Mouse (Mus musculus): ENCODE data around the gene Cby3. TPM values are rescaled to one million over a fixed set of nuclear protein-coding genes. Genes with fewer than 3 reads are reported as not detected.
"Not testable (repeated sequence)": the region's sequence is repeated elsewhere in the genome, so short reads cannot be mapped to it uniquely, and the experiment has no call there.

Gene Cby3
- total RNA-seq (2021), result not detected
- long read RNA-seq, experiment 1, result 0 reads
- long read RNA-seq, experiment 2, result 0 reads

DNA sequence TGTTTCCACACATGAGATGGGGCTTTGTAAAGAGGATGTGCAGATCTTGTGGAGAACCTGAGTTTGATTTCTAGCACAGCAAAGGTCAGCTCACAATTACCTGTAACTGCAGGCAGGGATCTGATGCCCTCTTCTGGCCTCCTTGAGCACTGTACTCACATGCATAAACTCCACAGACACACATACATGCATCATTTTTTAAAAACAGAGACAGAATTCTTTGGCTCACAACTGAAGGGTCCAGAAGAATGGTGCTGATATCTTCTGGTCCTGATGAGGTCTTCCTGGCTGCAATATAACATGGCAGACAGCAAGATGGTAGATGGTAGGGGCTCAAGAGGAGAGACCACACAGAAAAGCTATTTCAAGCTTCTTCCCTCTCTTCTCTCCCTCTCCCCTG, at the start of gene Cby3:
Gene Cby3 (plus strand): TSS at position 301 of the 400 bp plus-strand sequence.
- DNase-seq (ENCODE audit: low spot score in 2 of 2), result no peak

DNA sequence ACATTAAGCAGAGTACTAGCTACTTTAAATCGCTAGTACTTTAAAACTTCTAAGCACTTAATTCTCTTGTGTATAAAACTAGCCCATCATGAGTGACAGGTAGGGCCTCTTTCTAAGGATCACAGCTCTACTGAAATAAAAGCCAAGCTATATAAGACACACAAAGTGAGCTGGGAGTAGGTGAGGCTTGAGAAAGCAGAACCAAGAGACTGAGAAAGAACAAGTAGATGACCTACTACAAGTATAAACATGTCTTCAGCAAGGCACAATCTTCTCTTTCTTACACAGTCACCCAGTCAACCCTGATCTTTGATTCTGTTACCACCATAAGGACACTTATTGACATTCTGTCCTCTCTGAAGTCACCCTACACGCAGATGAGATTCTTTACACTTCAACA, 41.5 kb upstream of the Cby3 start:
- DNase-seq (ENCODE audit: low spot score in 2 of 2), result no peak

DNA sequence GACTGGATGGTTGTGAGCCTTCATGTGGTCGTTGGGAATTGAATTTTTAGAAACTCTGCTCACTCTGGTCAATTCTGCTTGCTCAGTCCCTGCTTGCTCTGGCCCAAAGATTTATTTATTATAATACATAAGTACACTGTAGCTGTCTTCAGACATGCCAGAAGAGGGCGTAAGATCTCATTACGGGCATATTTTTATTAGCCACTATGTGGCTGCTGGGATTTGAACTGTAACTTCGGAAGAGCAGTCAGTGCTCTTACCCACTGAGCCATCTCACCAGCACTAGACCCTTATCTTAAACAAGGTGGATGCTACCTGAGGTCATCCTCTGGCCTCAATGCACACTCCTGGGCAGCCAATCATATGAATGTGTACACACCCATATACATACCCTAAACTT, 34.9 kb upstream of the Cby3 start:
- not testable (repeated sequence) for DNase-seq (ENCODE audit: low spot score in 2 of 2)

DNA sequence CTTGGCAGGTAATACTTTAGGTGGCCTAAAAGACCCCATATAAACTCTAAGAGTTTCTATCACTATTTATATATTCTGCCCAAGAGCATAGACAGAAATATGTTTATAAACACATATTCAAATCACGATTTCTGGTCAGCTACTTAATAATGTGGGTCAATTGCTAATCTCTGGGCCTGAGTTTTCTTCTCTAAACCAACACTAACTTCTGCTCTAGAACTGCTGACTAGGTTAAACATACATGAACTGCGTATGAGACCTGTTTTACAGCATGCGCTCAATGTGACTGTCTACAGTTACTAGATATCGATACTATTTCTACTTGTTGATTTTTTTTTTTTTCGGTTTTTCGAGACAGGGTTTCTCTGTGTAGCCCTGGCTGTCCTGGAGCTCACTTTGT, 33.0 kb upstream of the Cby3 start:
- no peak for DNase-seq (ENCODE audit: low spot score in 2 of 2)

DNA sequence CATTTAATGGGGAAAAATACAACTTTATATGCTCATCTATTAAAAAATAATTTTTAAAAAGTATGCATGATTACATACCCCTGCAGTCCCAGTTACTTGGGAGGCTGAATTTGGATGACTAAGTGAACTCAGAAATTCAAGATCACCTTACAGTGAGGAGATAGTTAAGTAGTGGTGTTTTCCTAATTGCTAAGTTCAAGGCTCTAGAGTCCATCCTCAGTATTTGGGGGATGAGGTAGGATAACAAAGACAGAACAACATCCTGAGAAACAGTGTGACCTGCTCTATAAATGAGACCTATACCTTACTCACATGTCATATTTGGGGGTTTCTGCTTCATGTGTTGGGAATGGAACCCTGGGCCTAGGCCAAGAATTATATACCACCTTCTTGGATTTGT, 31.9 kb upstream of the Cby3 start:
- no peak for DNase-seq (ENCODE audit: low spot score in 2 of 2)

DNA sequence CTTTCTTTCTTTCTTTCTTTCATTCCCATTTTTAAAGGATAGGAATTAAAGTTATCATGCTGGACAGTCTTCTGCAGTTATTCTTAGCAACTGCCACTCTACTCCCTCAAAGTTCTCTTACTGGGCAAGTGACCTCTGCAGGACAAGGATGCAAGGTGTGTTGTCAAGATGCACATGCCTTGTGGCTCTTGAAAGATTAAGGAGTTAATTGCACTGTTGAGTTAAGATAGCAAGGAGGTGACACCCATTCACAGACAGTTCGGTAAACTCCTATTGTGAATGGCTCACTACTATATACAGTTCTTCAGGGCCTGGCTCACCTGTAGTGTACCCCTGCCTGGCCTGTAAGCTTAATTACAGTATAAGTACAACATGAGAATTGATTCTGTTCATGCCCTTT, 30.4 kb upstream of the Cby3 start:
- DNase-seq (ENCODE audit: low spot score in 2 of 2), result no peak

DNA sequence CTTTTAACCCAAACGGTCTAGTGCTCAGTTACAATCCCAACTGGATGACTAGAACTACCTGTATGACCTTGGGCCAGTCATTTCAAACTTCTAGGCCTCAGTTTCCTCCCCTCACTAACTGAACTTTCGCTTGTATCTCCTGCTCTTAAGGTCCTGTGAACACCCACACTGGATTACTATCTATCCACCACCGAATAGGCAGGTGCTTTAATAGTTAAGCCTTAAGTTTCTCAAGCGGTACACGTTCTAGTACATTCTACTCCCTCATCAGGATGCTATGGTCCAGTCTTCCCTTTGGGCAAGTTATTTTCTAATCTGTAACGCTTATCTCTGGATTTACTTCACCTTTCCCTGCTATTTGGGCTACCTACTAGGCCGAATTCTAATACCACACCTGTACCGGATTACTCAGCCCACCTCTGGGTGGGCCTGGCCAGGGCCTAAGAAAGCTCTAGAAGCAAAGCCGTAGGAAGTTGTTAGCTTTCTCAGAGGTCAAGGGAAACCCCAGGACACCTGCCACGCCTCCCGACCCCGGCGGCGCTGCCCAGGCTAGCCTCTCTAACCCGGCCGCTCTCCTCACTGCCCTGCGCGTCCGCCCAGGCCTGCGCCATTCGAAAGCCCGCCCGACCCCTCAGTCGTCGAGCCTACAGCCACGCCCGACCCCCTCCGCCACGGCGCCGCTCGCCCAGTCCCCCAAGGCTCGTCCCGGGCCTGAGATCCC, 29.4 kb upstream of the Cby3 start:
- no peak for DNase-seq (ENCODE audit: low spot score in 2 of 2)

DNA sequence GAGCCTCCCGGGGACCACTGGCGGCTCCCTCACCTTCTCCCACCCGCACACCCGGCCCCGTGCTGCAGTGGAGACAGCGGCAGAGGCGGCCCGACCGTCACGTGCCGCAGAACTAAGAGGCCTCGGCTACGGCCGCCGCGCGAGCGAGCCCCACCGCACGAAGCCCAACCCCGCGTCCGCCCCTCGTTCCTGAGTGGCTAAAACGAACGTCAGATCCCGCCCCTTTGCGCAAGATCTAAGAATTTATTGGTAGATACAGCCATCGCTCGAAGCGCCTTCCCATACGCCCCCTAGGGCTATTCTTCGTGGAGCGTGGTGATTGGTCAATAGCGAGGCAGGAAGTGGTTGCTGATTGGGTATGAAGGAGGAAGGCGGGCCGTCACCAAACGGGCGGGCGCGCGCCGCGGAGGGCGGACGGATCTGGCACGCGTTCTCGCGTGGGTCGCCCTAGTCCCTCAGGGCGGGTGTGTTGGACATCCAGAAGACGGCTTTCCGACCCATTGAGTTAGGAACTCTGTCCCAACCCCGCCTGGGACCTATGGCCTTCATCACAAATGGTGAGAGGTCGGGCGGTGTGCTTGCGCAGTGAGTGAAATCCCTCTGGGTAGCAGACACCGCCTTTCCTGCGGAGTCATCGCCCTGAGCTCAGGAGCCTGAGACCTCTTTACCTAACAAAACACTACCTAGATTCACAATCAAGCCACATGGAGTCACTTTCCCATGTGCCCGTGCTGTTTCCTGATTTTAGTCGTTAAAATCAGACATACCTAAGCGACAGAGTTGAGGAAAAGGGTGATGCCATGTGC, 28.6 kb upstream of the Cby3 start, which contains the start of gene Canx:
Gene Canx (minus strand): TSS at position 178 of the 806 bp plus-strand sequence.
- peak; percentile 99 to 100 for DNase-seq (ENCODE audit: low spot score in 2 of 2)

DNA sequence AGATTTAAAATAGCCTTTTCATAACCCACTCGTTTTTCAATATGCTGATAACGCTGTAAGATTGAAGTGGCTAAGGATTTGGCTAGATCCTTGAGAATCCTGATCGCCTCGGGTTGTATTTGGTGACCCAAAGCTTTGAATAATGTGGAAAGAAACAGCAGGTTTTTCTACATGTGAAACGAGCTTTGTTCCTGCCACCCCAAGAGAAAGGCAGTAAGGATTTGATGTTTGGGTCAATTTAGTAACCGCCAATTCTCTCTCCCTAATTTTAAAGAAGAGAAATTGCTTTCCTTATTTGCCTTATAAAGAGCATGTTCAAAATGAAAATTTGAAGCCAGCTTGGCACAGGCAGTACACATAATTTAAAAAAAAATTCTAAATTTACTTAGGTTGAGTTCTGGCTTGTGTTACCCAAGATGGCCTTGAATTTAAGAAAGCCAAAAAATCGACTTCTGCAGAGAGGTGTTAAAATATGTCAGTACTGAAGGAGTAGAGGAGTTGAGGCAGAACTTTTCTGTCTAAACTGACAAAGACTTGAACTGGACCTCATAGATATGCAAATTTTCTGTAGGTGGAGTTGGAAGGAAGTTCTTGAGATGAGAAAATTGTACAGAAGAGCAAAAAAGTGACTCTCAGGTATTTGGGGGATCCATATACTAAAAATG, 27.8 kb upstream of the Cby3 start:
- no peak for DNase-seq (ENCODE audit: low spot score in 2 of 2)

DNA sequence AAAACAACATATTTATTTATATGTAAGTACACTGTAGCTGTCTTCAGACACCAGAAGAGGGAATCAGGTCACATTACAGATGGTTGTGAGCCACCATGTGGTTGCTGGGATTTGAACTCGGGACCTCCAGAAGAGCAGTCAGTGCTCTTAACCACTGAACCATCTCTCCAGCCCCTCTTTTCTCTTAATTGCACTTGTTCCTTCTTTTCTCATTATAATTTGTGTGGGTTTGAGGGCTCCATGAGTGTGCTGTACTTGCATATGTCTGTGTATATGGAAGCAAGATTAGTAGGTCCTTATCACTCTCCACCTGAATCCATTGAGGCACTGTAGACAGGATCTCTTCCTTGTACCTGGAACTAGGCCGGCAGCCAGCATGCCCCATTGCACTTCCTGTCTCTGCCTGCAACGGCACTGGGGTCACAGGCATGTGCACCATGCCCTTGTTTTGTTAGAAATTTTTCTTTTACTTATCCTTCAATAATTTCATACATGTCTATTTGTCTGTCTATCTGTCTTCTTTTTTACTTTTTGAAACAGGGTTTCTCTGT, 26.1 kb upstream of the Cby3 start:
- DNase-seq (ENCODE audit: low spot score in 2 of 2), result no peak

DNA sequence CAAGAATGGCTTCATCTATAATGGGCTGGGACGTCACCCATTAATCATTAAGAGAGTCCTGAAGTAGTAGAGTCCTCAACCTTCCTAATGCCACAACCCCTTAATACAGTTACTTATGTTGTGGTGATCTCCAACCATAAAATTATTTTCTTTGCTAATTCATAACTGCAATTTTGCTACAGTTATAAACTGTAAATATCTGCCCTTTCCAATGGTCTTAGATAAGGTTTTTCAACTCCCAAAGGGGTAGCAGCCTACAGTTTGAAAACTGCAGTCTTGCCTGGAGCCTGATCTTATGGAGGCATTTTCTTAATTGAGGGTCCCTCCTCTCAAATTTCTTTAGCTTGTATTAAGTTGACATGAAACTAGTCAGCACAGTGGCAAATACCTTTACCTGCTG, 24.9 kb upstream of the Cby3 start:
- DNase-seq (ENCODE audit: low spot score in 2 of 2), result no peak

DNA sequence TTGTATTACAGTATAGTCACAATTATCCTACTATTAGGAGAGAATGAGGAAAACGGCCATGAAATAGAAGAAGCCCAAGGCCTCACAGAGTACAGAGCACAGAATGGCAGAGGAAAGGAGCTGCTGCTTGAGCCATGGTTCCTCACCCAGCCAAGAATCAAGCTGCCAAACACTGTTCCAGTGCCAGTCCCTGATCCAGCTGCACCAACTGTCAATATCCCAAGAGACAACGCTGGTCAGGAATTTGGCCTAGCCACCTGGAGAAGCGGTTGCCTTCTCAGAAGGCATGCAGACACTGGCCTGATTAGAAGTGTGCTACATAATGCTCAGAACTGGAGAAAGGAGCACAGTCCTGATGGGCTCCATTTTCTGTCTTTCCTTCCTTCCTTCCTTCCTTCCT, 21.1 kb upstream of the Cby3 start:
- DNase-seq (ENCODE audit: low spot score in 2 of 2), result no peak

DNA sequence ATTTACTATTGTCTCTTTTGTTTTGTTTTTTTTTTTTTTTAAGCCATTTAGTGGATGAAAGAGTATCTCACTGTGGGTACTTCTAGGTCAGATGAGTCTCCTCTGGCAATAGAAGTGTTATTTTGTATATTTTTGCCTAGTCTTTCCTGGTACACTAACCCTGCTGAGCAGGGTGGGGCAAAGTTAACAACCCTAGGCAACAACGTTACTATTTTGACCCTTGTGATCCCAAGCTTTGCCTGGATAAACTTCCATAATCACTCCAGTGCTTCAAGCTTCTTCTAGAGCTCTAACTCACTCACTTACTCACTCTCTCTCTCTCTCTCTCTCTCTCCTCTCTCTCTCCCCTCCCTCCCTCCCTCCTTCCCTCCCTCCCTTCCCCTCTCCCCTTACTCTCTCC, 18.1 kb upstream of the Cby3 start:
- DNase-seq (ENCODE audit: low spot score in 2 of 2), result no peak

DNA sequence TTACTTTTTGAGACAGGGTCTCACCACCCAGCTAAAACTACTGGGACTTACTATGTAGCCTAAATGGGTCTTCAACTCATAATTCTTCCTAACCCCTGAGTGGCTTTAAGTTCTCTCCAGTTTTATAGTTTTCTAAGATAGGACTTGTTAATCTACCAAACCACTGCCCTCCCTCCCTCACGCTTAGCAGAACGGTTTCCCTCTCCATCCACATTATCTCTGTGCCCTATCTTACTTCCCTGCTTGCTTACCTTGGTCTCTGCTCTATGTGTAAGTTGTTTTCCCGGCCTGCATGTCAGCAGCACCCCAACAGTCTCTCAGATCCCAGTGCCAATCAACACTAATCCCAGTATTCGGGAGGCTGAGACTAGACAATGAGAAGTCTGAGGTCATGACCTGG, 17.4 kb upstream of the Cby3 start:
- no peak for DNase-seq (ENCODE audit: low spot score in 2 of 2)

DNA sequence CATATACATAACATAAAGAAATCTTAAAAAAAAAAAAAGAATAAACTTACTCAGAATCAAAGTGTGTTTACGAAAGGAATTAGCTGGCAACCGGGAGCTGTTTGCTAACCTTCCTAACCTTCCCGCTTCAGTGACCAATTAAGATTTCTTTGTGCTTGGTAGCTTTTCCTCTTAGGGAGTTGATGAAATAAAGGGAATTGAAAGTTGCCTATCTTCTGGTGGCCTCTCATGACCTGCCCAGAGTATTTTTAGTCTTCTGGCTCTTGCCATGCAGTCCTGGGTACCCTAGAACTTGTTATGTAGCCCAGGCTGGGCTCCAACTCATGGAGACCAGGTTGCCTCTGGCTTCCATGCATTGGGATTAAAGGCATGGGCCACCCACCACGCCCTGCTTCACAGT, 8.8 kb upstream of the Cby3 start:
- DNase-seq (ENCODE audit: low spot score in 2 of 2), result no peak

DNA sequence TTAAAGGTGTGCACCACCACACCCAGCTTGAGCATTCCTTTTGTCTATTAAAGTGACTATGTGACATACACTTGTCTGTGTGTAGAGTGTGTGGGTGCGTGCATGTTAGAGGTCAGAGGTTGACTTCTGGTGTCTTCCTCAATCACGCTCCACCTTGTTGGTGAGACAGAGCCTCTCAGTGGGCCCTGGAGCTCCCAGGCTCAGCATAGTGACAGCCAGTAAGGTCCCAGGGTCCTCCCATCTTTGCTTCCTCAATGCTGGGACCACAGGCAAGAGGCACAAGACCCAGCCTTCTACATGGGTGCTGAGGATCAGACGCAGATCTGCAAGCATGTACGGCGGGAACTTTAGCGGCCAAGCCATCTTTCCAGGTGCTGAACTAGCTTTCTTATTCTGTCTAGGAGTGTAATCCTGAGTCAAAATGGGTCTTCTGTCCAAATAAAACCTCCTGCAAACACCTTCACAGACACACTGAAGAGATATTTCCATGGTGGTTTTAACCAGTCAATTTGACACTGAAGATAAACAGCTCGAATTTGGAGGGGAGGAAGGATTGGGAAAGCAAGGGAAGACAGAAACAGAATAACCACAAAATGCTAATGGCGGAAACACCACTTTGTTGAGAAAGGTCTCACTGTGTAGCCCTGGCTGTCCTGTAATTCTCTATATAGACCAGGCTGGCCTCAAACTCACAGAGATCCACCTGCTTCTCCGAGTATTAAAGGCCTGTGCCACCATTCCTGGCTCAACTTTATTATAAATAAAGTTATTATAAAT, 7.8 kb upstream of the Cby3 start:
- no peak for DNase-seq (ENCODE audit: low spot score in 2 of 2)

DNA sequence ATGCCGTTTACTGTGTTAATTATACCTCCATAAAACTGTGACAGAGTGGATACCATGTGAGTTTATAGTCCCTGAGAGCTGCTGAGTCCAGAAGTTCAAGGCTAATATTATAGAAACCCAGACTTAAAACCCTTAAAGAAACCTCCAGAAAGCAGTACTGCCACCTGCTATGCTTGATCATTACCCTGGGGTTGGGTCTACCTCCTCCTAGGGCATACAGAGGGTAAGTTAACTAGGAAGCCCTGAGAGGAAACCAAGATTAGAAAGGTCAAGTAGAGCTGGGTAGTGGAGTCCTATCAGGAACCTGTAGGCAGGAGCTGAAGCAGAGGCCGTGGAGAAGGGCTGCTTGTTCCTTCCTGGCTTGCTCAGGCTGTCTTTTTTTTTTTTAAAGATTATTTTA, 2.1 kb upstream of the Cby3 start:
- no peak for DNase-seq (ENCODE audit: low spot score in 2 of 2)

DNA sequence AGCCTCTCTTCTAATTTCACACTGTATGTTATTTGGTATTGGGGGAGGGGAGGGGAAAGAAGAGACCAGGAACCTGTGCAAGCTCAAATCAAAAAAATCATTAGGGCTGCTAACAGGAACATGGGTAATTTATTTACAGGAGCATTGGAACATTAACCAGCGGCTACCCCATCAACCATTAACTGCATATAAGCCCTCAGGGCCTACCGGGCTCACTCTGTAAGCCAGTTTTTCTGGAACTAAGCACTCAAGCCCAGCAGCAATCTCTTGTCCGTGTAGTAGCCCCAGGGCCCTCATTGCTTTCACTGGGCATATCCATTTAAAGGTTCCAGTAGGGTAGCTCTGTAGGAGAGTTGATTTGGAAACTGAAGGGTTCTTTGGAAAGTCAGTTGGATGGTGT, 589 bp downstream of the Cby3 start:
- no peak for DNase-seq (ENCODE audit: low spot score in 2 of 2)

DNA sequence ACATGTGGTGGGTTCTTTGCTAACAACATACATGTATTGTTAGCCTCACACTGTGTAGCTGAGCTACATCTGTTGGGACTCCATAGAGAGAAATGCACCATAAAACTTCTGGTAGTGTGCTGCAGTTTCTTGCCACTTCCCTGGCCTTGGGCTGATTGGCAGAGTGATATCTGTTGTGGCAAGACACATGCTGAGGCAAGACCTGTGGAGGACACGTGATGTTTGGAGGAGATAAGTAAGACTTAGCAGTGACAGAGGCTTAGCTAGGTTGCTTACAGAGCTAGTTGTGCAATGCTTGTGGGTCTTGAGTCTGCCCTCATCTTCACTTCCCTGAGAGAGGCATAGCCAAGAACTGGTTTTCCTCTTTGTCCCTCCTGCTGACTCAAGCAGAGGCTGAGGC, 1.1 kb downstream of the Cby3 start:
- DNase-seq (ENCODE audit: low spot score in 2 of 2), result no peak

DNA sequence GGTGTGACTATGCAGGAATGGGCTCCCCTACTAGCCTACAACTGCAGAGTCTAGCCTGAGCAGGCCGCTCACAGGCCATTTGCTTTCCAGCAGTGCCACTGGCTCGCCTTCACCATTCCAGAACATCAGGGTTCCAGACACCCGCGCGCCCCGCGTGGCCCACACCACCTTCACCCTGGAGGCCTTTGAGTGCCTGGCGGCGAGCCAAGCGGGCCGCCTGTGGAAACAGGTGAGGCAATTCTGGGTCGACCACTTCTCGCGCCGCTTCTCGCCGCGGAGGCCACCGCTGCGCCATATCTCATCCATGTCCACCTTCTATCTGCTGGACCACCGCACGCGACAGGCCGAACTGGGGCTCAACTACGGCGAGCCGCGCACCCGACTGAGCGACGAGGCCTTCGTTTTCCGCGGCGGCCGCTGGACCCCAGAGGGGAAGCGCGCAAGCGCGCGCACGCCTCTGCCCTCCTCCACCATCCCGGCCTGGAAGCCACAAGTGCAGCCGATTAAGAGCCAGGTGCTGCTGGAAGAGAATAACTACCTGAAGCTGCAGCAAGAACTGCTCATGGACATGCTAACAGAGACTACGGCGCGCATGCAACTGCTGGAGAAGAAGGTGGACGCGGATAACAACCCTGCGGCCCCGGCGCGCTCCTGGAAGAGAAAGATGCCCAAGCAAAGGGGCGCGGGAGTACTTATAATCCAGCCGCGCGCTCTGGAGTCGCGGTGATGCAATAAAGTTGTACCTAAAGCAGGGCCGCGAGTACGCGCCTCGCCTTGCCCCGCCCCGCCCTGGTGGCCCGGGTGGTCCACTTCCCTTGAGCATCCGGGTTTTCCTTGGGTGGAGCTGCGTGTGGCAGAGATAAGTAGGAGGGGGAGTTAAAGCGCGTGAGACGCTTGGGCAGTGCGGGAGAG, 4.9 kb downstream of the Cby3 start:
- DNase-seq (ENCODE audit: low spot score in 2 of 2), result peak in 1 of 2 experiments; percentile 64
